Mouse (Mus musculus) frontal cortex, postnatal 36 days (tissue): ENCODE measurements around the gene Ppcdc.

Experiments
- DNase-seq, 2 experiments: peaks; one replicate each; pipeline ENCODE4 v3.0.0; 2022; ENCODE audit warnings: low spot score in 2 of 2

The Ppcdc gene

GRCm38 (mm10) chr9:57439522-57440295 lies at the start of gene Ppcdc:
Gene Ppcdc, minus strand, starts transcription at chr9:57440124.
- DNase-seq = peak; percentile 91 to 96

GRCm38 (mm10) chr9:57487807-57488206 lies 47.9 kb upstream of the Ppcdc start:
- DNase-seq = no peak

- DNase-seq = peak; percentile 85 to 90
These were observed 45.9 kb upstream of the Ppcdc start for GRCm38 (mm10) chr9:57485774-57486173.

- DNase-seq = peak; percentile 34 to 42
These were observed 29.0 kb upstream of the Ppcdc start for GRCm38 (mm10) chr9:57468914-57469313.

- peak; percentile 82 to 93 for DNase-seq
These were observed 28.1 kb upstream of the Ppcdc start, which contains the start of gene Scamp5 for GRCm38 (mm10) chr9:57467896-57468549. Gene Scamp5, minus strand, starts transcription at chr9:57468060.

GRCm38 (mm10) chr9:57467271-57467771 lies 27.4 kb upstream of the Ppcdc start:
- DNase-seq = peak; percentile 51 to 55

GRCm38 (mm10) chr9:57466101-57466500 lies 26.2 kb upstream of the Ppcdc start:
- no peak for DNase-seq

- DNase-seq = no peak
These were observed 22.9 kb upstream of the Ppcdc start for GRCm38 (mm10) chr9:57462866-57463265.

- DNase-seq = no peak
These were observed 19.8 kb upstream of the Ppcdc start for GRCm38 (mm10) chr9:57459707-57460106.

GRCm38 (mm10) chr9:57453516-57453915 lies 13.6 kb upstream of the Ppcdc start:
- DNase-seq = no peak

GRCm38 (mm10) chr9:57452624-57453462 lies 12.9 kb upstream of the Ppcdc start:
- DNase-seq = no peak

GRCm38 (mm10) chr9:57449715-57450114 lies 9.8 kb upstream of the Ppcdc start:
- DNase-seq = no peak

- DNase-seq = no peak
These were observed 696 bp upstream of the Ppcdc start for GRCm38 (mm10) chr9:57440620-57441019.

- DNase-seq = no peak
These were observed 841 bp downstream of the Ppcdc start for GRCm38 (mm10) chr9:57439083-57439482.

- DNase-seq = no peak
These were observed 1.9 kb downstream of the Ppcdc start for GRCm38 (mm10) chr9:57437896-57438614.

GRCm38 (mm10) chr9:57436166-57436565 lies 3.8 kb downstream of the Ppcdc start:
- no peak for DNase-seq

- DNase-seq = no peak
These were observed 5.3 kb downstream of the Ppcdc start for GRCm38 (mm10) chr9:57434405-57435165.

GRCm38 (mm10) chr9:57433097-57434032 lies 6.6 kb downstream of the Ppcdc start:
- peak; percentile 78 to 81 for DNase-seq

GRCm38 (mm10) chr9:57432480-57432879 lies 7.4 kb downstream of the Ppcdc start:
- DNase-seq = no peak
